Mouse (Mus musculus): Measurements from ENCODE around the gene Zfp574.

Gene Zfp574

GRCm38 (mm10) chr7:25073924-25074323 lies 1.6 kb downstream of the Zfp574 start:
- no peak for DNase-seq

DNA sequence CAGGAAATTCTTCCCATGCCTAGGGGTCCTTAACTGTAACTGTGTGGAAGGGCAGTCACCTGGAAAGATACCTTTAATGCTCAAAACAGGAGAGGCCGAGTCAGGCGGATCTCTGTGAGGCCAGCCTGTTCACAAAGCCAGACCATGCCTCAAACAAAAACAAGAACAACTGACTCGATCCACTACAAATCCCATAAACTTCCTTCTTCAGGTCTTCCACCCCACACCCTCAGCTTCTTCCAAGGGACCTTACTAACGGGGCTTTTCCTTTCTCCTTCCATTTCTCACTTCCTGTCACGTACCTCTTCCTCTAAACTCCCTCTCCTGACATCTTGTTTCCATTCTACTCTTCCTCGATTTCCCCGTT lies 3.9 kb downstream of the Zfp574 start:
- no peak for DNase-seq

DNA sequence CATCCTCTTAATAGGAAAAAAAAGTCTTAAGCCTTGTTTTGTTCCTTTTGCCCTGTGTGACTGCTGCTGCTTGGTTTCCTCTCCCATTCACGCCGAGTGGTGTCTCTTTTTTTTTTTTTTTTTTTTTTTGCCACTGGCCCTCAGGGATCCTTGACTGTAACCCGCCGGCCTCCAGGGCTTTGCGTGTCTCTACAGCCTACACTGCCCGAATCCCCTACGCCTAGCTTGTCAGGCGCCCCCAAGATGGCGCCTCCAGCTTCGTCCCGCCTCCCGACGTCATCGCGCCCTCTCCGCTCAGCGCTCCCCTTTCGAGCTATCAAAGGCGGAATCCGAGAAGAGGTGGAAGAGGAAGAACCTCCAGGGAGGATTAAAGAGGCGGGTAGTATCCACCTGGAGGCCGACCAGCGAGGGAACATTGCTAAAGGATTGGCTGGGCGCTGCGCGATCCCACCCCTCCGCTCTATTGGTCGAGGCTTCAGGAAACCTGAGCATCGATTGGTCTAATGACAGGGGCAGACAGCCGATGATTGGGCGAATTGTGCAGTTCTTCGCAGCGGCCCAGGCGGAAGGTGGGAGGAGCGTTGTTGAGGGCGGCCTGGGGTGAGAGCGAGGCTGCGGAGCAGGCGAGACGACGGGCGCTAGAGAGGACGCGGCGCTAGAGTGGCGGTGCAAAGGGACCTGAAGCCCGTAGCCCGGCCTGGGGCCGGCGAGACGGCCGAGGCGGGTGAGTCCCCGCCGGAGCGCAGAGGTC lies 4.5 kb downstream of the Zfp574 start:
- peak; percentile 99 for DNase-seq

DNA sequence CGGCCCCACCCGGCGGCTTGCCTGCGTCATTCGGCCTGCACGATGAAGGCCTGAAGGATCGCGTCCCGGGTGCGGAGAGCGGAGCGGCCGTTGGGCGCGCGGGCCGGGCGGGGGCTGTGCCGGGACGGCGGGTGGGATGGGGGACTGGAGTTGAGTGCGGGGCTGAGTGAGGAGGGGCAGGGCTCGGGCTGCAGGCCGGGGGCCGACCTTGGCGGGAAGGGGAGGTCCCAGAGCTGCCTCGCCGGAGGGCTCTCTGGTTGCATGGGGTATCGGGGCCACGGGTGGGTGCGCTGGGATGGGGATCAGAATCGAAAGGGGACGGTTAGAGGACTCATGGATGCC lies 5.0 kb downstream of the Zfp574 start:
- no peak for DNase-seq

GRCm38 (mm10) chr7:25079496-25080026 lies 7.2 kb downstream of the Zfp574 start:
- no peak for DNase-seq

DNA sequence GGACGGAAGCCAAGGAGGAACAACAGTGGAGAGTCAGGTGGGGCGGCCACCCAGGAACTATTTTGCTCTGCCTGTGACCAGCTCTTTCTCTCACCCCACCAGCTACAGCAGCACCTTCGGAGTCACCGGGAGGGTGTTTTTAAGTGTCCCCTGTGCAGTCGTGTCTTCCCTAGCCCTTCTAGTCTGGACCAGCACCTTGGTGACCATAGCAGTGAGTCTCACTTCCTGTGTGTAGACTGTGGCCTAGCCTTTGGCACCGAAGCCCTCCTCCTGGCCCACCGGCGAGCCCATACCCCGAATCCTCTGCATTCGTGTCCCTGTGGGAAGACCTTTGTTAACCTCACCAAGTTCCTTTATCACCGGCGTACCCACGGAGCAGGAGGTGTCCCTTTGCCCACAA lies 8.1 kb downstream of the Zfp574 start:
- DNase-seq: no peak

GRCm38 (mm10) chr7:25082510-25082909 lies 10.1 kb downstream of the Zfp574 start:
- DNase-seq: peak; percentile 77

- no peak for DNase-seq
Measured at GRCm38 (mm10) chr7:25084621-25085020, 12.3 kb downstream of the Zfp574 start.

DNA sequence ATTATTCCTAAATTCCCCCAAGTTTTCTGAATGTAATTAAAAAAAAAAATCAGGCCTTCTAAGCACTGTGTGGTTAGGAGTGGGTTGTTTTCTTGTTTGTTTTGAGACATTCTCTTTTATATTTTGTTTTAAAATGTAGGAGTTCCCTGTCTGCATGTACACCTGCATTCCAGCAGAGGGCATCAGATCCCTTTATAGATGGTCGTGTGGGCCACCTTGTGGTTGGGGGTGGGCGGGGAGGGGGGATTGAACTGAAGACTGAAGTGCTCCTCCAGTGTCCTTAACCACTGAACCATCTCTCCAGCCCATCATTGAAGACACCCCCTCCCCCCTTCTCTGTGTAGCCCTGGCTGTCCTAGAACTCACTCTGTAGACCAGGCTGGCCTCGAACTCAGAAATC lies 14.3 kb downstream of the Zfp574 start:
- no peak for DNase-seq

DNA sequence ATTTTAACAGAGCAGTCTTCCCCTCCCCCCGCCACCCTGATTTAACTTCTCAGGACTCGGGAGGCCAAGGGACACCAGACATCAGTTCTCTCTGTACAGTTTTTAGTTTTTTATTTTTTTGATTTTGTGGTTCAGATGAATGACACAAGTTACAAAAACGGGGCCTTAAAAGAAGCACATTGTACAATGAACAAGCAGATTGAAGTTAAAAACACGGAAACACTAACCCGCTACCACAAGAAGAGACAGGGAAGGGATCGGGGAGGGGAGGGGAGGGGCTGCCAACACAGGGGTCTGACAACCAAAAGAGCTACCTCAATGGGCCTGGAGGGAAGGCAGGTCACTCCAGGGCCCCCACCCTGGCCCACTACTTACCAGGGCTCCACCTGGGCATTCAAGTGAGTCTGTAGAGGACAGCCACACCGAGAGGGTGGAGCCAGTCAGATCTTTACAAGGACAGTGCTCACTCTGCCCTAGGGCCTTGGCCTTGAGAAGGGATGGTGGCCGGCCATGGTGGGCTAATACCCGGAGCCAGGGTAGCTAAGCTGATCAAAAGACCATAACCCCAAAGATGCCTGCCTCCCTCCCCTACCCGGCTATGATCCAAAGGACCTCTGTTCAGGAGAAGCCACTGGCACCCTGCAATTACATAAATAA lies 15.0 kb downstream of the Zfp574 start:
- no peak for DNase-seq

- DNase-seq: no peak
Measured at GRCm38 (mm10) chr7:25087972-25088371, 15.6 kb downstream of the Zfp574 start.

DNA sequence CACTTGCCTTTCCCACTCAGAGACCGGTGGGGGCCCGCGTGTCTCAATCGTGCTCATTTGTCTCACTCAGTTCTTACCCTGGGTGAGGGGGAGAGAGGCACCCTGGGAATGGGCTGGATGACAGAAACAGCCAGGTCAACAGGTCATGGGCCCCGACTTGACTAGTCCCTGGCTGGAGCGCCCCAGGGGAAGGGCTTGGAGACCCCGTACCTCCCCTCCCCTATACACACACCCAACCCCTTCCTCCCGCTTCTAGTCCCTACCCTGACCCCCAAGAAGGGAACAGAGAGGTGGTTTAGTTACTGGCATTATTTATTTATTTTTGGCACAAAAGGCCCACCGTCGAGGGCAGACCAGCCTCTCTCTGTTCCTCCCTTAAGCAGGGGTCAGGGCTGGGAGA lies 16.2 kb downstream of the Zfp574 start:
- no peak for DNase-seq

GRCm38 (mm10) chr7:25088968-25089367 lies 16.6 kb downstream of the Zfp574 start:
- no peak for DNase-seq

DNA sequence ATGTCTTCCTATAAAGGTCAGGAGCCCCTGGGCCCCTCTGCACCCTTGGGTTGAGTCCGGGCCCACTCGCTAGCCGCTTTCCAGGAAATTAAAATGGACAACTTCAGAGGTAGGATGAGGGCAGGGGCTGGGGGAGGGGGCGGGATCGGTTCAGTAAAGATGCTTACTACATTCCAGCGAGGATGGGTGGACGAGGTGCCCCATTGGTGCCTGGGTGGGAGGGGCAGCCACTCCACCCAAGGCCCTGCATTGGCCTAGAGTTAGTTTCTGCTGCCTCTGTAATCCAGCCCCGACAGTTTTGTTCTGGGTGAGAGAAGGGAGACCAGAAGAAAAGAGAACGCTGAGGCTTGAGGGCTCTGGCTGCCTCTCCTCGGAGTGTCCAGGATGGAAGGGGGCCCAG lies 17.5 kb downstream of the Zfp574 start:
- no peak for DNase-seq

- no peak for DNase-seq
Measured at GRCm38 (mm10) chr7:25098169-25098568, 25.8 kb downstream of the Zfp574 start.

DNA sequence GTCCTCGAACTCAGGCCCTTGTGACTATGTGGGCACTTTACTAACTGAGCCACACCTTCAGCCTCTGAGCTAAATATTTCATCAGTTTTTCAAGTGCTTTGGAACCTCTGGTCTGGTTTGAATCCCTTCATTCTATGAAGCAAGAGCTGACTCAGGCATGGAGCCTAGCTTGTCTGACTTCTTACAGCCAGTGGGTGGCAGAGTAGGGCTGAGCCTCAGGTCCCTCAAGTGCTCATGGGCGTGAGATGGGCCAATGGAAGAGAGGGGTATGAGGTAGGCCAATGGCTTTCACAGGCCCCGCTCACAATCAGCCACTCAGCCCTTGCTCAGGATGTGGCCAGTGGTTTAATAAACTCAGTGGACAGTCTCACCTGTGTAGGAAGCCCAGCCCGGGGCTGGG lies 27.2 kb downstream of the Zfp574 start:
- DNase-seq: no peak

GRCm38 (mm10) chr7:25105411-25106160 lies 33.2 kb downstream of the Zfp574 start:
- peak; percentile 83 for DNase-seq

GRCm38 (mm10) chr7:25106790-25107502 lies 34.6 kb downstream of the Zfp574 start:
- DNase-seq: no peak

DNA sequence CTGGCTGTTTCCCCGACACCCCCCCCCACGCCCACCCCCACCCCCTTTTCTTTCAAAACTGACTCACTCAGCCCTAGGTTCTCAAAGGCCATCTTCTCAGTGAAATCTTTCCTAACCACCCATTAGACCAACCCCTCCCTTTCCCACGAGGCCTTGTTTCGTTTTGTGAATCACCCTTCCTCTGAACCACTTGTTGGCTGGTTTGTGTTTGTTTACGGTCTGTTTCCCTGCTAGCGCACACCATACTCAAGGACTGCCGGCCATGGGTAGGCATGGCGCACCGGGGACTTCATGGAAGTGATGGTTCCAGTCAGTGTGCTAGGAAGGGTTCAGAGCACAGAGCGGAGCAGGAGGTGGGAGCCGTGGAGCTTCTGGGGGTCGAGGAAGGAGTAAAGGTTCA lies 37.0 kb downstream of the Zfp574 start:
- no peak for DNase-seq

DNA sequence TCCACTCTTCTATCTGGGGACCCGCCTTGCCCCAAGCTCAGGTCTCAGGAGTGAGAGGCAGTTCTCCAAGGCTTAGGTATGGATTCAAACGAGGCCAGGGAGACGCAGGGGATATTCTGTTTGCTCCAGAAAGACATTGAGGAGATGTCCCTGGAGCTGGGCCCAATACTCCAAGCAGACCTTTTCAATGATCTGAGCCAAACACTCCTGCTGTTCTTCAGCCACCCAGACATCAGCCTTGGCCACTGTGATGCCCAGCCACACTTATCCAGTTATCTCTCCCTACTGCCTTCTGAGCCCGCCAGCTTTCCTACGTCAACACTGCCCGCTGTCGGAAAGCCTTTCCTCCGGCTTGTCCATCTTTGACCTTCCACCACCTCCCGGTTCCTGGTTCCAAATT lies 38.0 kb downstream of the Zfp574 start:
- DNase-seq: no peak

- no peak for DNase-seq
Measured at GRCm38 (mm10) chr7:25112178-25112955, 40.0 kb downstream of the Zfp574 start.

GRCm38 (mm10) chr7:25112956-25113603 lies 40.7 kb downstream of the Zfp574 start:
- no peak for DNase-seq

Data from lung, postnatal 10 days (tissue).